Mouse (Mus musculus) layer of hippocampus, postnatal 25 days (tissue): ENCODE data around the gene Rpl37. TPM values are rescaled to one million over a fixed set of nuclear protein-coding genes. Genes with fewer than 3 reads are reported as not detected.
"Not testable (repeated sequence)": the region's sequence is repeated elsewhere in the genome, so short reads cannot be mapped to it uniquely, and the experiment has no call there.

Source experiments
- DNase-seq, 2 experiments: peaks; one replicate each; pipeline ENCODE4 v3.0.0; 2022; ENCODE audit warnings: mixed read lengths in 2 of 2, low spot score in 1 of 2; ENCODE audit errors: extremely low spot score in 1 of 2
- total RNA-seq, 2 experiments: library from RNA; stranded (reverse); gene quantifications; 2 replicates each; pipeline ENCODE4 v1.2.3; 2021

Rpl37 gene
- total RNA-seq, 2 experiments from 2014 or later: 267 to 278 TPM

GRCm38 (mm10) chr15:5121535-5122313 lies 5.3 kb downstream of the Rpl37 start:
- no peak for DNase-seq

GRCm38 (mm10) chr15:5126456-5126855 lies 10.0 kb downstream of the Rpl37 start:
- DNase-seq: no peak

GRCm38 (mm10) chr15:5127487-5127886 lies 11.0 kb downstream of the Rpl37 start:
- no peak for DNase-seq

- no peak for DNase-seq
Measured at GRCm38 (mm10) chr15:5128176-5128940, 11.9 kb downstream of the Rpl37 start.

- no peak for DNase-seq
Measured at GRCm38 (mm10) chr15:5129111-5129805, 12.8 kb downstream of the Rpl37 start.

- DNase-seq: not testable (repeated sequence)
Measured at GRCm38 (mm10) chr15:5130887-5131668, 14.6 kb downstream of the Rpl37 start.

GRCm38 (mm10) chr15:5133301-5133700 lies 16.9 kb downstream of the Rpl37 start:
- no peak for DNase-seq

GRCm38 (mm10) chr15:5134179-5134578 lies 17.7 kb downstream of the Rpl37 start:
- no peak for DNase-seq

- DNase-seq: no peak
Measured at GRCm38 (mm10) chr15:5134945-5135483, 18.6 kb downstream of the Rpl37 start.

GRCm38 (mm10) chr15:5138021-5138856 lies 21.8 kb downstream of the Rpl37 start:
- DNase-seq: no peak

- no peak for DNase-seq
Measured at GRCm38 (mm10) chr15:5139366-5139765, 22.9 kb downstream of the Rpl37 start.

- DNase-seq: no peak
Measured at GRCm38 (mm10) chr15:5139863-5140262, 23.4 kb downstream of the Rpl37 start.

GRCm38 (mm10) chr15:5140357-5140756 lies 23.9 kb downstream of the Rpl37 start:
- DNase-seq: no peak

- no peak for DNase-seq
Measured at GRCm38 (mm10) chr15:5142047-5142446, 25.6 kb downstream of the Rpl37 start.

GRCm38 (mm10) chr15:5142714-5143113 lies 26.3 kb downstream of the Rpl37 start:
- no peak for DNase-seq

GRCm38 (mm10) chr15:5143361-5144020 lies 27.0 kb downstream of the Rpl37 start, which contains the start of gene Prkaa1:
Prkaa1 (plus strand) TSS chr15:5143861.
- peak; percentile 58 to 63 for DNase-seq

- peak in 1 of 2 experiments; percentile 74 for DNase-seq
Measured at GRCm38 (mm10) chr15:5144021-5144778, 27.8 kb downstream of the Rpl37 start.
